Mouse (Mus musculus): Measurements from ENCODE around the gene Ctsl.

Gene Ctsl

DNA sequence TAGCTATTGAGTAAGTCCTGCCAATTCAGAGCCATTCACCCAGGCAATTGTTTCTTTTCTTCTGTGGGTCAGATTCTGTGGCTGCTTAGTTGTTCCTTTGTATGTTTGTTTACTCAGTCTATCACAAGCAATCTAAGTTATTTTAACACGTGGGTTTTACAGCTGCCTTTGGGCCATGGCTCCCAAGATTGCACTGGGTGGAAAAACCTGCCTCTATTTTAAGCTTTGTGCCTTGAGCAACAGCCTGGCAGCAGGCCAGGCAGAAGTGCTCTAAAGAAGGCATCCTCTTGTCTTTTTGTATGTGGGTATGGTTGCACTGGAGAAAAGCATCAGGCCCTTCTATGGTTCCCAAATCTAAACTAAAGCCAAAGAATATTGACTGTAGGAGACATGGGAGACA, 3.0 kb upstream of the Ctsl start:
- DNase-seq (ENCODE audit: low spot score in 2 of 2): peak; percentile 27 to 56

GRCm38 (mm10) chr13:64369805-64370172, 901 bp downstream of the Ctsl start:
- peak in 1 of 2 experiments; percentile 19 for DNase-seq (ENCODE audit: low spot score in 2 of 2)

DNA sequence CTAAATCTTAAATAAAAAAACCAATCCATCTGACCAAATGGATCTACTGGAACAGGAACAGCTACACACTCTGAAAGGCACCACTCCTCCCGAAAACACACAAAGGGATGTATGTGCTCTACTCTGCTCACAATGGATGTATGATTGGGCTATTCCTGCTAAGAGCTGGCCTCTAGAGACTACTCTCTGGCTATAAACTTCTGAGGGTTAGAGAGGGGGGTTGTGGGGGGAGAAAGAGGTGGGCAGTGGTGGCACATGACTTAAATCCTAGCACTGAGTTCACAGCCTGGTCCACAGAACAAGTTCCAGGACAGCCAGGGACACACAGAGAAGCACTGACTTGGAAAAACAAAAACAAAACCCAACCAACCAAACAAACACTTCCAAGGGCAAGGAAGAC, 2.1 kb downstream of the Ctsl start:
- no peak for DNase-seq (ENCODE audit: low spot score in 2 of 2)

DNA sequence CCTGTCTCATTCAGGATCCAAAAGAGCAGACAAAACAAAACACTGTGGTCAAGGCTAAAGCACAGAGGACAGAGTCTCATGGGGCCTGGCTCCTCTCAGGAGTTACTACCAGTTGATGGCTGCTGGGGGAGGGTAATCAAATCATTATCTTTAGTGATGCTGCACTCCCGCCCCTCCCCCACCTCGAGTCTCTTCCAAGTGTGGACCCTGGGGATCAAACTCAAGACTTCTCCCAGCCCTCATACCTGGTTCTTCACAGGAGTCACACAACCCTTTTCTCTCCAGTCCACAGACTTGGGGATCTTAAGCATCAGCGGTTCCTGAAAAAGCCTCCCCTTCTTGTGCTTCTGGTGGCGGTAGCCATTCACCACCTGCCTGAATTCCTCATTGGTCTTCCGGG, 3.1 kb downstream of the Ctsl start:
- no peak for DNase-seq (ENCODE audit: low spot score in 2 of 2)

GRCm38 (mm10) chr13:64365326-64365725, 5.4 kb downstream of the Ctsl start:
- DNase-seq (ENCODE audit: low spot score in 2 of 2): no peak

GRCm38 (mm10) chr13:64364258-64364657, 6.4 kb downstream of the Ctsl start:
- no peak for DNase-seq (ENCODE audit: low spot score in 2 of 2)

- DNase-seq (ENCODE audit: low spot score in 2 of 2): no peak
Measured at GRCm38 (mm10) chr13:64362139-64362538, 8.6 kb downstream of the Ctsl start.

GRCm38 (mm10) chr13:64361020-64361419, 9.7 kb downstream of the Ctsl start:
- DNase-seq (ENCODE audit: low spot score in 2 of 2): no peak

DNA sequence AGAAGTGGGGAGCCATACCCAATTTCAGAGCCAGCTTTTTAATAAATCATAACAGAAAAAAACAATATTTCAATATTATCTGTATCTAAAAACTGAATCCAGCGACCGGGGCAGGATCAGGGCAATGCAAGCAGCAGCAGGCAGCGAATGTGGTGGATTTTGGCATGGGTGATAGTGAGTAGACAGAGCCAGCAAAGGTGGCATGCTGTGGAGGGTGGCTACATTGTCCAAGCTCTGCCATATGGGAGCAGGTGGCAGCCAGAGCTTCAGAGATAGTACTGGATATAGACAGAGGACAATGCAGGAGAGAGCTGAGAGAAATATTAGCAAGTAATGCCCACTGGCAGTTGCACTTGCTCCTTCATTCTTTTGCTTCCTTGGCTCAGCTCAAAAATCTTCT, 11.0 kb downstream of the Ctsl start:
- DNase-seq (ENCODE audit: low spot score in 2 of 2): no peak

GRCm38 (mm10) chr13:64358476-64358875, 12.2 kb downstream of the Ctsl start:
- no peak for DNase-seq (ENCODE audit: low spot score in 2 of 2)

- no peak for DNase-seq (ENCODE audit: low spot score in 2 of 2)
Measured at GRCm38 (mm10) chr13:64357389-64357788, 13.3 kb downstream of the Ctsl start.

DNA sequence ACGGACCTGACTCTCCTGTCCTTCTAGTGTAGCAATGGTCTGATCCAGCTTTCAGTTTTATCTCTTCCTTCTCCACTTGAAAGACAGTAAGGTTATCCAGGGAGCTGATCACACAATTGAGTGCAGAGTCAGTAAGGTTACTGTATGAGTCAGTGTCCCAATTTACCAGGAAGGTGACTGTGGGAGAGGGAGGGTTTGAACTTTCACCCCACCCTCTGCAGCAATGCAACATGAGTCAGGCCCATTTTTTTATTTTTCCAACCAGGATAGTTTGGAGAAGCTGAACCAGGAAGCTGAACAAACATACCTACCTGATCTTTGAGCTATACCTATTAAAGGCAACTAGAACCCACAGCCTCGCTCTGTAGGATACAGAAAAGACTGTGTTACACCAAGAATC, 21.2 kb downstream of the Ctsl start:
- no peak for DNase-seq (ENCODE audit: low spot score in 2 of 2)

DNA sequence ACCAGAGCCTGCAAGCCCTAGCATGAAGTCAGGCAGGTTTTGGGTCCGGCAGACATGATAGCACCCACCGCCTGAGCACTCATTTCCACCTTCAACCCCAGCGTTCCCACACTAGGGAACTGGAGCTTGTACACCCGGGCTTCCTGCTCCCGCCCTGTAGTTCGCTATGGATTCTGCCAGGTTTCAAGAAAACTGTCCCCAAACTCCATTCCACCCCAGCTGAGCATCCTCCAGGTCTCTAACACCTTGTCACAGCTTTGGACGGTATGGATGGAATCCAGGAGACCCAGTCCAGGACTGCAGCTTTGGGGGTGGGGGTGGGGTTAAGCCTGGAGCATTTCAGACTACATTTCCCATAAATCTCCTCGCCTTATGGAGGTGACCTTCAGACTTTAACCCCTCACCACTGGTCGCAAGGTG, 26.6 kb downstream of the Ctsl start:
- DNase-seq (ENCODE audit: low spot score in 2 of 2): peak in 1 of 2 experiments; percentile 39

- peak in 1 of 2 experiments; percentile 44 for DNase-seq (ENCODE audit: low spot score in 2 of 2)
Measured at GRCm38 (mm10) chr13:64343598-64343997, 27.1 kb downstream of the Ctsl start.

DNA sequence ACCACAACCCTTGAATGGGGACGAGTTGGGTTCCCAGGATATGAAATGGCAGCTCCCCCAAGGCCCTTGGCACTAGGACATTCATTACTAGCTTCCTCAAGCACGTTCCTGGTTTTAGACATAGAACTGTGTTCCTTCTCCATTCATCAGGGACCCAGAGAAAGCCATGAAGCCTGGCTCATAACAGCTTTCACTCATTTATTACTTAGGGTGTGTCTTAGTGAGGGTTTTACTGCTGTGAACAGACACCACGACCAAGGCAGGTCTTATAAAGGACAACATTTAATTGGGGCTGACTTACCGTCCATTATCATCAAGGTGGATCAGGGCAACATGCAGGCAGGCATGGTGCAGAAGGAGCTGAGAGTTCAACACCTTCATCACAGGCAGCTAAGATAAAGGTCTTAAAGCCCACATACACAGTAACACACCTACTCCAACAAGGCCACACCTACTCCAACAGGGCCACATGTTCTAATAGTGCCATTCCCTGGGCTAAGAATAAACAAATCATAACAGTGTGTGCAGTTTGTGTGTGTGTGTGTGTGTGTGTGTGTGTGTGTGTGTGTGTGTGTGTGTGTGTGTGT, 35.1 kb downstream of the Ctsl start:
- DNase-seq (ENCODE audit: low spot score in 2 of 2): no peak

GRCm38 (mm10) chr13:64333102-64333501, 37.6 kb downstream of the Ctsl start:
- no peak for DNase-seq (ENCODE audit: low spot score in 2 of 2)

DNA sequence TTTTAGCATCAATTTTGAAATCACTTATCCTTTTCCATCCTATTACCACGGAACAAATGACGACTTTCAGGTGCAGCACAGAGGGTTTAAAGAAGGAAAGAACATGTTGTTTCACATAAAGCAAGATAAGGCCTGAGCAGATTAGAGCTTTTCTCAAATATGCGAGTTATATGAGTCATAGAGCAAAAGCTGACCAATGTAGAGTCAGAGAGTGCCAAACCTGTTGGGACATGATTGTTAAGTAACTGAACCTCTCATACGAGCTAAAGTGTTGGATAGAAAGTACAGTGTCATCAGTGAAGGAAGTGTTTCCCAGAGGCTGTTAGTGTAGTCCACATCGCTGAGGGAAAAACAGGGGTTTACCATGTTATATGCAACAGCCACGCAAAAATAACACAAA, 38.4 kb downstream of the Ctsl start:
- DNase-seq (ENCODE audit: low spot score in 2 of 2): no peak

DNA sequence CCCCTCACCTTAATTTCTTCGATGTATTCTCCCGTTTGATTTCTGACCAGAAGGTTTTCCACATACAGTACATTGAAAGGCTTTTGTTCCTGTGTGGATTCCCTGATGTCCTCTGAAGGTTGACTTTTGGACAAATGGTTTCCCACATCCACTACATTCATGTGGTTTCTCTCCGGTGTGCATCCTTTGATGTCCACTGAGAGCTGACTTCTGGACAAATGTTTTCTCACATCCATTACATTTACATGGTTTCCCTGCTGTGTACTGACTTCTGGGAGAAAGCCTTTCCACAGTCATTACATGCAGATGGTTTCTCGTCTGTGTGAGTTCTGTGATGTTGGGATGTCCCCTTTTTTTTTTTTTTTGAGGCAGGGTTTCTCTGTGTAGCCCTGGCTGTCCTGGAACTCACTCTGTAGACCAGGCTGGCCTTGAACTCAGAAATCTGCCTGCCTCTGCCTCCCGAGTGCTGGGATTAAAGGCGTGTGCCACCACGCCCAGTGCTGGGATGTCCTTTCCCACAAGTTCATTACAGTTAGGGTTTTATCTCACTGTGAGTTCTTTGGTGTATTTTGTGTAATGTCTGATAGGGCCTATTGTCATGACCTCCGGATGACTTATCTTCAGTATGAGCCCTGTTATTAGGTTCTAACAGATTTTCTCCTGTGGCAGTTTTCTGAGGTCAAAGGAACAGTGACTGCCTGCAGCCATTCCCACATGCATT, 48.0 kb downstream of the Ctsl start:
- DNase-seq (ENCODE audit: low spot score in 2 of 2): no peak

DNA sequence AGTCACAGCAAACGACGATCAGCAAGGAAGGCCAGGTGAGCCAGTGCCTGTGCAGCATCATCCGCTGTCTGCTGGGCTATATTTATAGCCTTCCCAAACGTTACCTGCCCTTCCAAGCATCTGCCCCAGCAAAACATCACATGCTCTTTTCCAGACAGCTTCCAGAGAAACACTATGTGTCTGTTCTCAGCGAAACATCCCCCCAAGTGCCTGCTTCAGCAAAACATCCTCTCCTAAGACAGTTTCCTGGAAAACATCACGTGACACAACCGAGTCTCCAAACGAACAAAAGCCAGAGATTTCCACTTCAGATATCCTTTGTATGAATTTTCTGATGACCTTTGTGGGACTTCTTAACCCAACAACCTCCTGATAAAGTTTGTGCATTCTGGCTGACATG, 50.4 kb downstream of the Ctsl start:
- DNase-seq (ENCODE audit: low spot score in 2 of 2): no peak

- DNase-seq (ENCODE audit: low spot score in 2 of 2): no peak
Measured at GRCm38 (mm10) chr13:64319782-64320181, 50.9 kb downstream of the Ctsl start.

DNA sequence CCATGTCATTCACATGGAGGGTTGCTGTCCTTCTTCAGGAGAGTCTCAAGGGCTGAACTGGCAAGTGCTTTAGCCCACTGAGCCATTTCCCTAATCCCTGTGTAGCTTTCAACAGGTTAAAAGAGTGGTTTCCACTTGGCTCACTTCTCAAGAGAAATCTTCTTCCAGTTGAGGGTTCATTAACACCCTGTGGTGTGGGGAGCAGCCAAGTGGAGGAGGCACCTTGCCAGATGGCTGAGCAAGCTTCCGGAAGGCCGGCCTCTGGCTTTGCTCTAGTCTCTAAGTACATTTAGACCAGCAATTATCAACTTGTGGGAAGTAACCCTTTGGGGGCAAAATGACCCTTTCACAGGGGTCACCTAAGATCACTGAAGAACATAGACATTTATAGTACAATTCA, 52.3 kb downstream of the Ctsl start:
- DNase-seq (ENCODE audit: low spot score in 2 of 2): no peak

- no peak for DNase-seq (ENCODE audit: low spot score in 2 of 2)
Measured at GRCm38 (mm10) chr13:64315483-64316050, 55.1 kb downstream of the Ctsl start.

- DNase-seq (ENCODE audit: low spot score in 2 of 2): no peak
Measured at GRCm38 (mm10) chr13:64314041-64314440, 56.6 kb downstream of the Ctsl start.
